In the genomic region with DNA sequence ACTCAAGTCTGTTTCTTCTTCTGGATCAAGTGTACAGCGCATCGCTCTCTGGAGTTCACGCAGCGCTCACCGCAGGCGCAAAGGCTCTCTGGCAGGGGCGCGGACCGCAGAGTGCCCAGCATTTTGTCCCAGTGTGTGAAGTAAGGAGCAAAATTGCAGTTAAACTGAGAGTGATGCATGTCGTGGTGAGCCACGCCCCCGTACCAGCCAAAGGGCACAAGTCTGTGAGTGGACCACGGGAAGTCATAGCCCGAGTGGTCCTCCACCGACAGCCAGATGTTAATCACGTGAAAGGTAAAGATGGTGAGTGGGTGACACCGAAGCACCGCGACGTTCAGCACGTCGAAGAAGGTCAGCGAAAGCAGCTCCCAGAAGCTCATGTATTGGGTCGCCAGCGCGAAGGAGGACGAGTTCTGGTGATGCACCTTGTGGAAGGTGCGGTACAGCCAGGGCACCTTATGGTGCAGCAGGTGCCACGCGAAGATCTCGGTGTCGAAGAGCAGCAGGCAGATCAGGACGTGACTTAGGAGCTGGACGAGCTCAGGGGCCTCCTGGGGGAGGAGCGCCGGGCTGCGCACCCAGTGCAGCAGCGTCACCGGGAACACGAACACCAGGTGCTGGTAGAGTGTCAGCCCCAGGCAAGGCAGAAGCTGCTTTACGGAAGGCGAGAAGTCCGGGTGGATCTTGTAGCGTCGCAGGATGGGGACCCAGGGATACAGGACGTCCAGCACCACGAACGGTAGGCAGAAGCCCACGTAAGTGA, we compare ENCODE assay signal across 8 mouse cellular contexts. TPM values are rescaled to one million over a fixed set of nuclear protein-coding genes. Genes with fewer than 3 reads are reported as not detected.
DNase-seq lines count a peak whose midpoint lies in the region; ATAC-seq lines count a peak whose summit lies in the region.

No protein-coding gene starts in this region.

- peak overlapping the region; percentile 51 for H3K4me3 ChIP-seq in heart, embryonic 11.5 days (ENCODE audit: low read depth, low read length)
- peak overlapping the region; percentile 59 for H3K4me3 ChIP-seq in midbrain, embryonic 15.5 days

- H3K27ac ChIP-seq in heart, embryonic 11.5 days (ENCODE audit: low read depth, low read length) = no peak overlapping the region
- no peak overlapping the region for H3K27ac ChIP-seq in midbrain, embryonic 15.5 days

- peak overlapping the region; percentile 39; the same call in 1 of the 2 replicates for H3K9ac ChIP-seq in heart, embryonic 11.5 days (ENCODE audit: low read depth, low read length)
- H3K9ac ChIP-seq in midbrain, embryonic 15.5 days = peak overlapping the region; percentile 47

- peaks cover 12% of the 10 kb centered on the region; the same call in 1 of the 2 replicates for H3K27me3 ChIP-seq in heart, embryonic 11.5 days (ENCODE audit: control insufficient read depth, insufficient read depth, low read length)
- peaks cover 29% of the 10 kb centered on the region for H3K27me3 ChIP-seq in midbrain, embryonic 15.5 days (replicated peaks)

- ATAC-seq in heart, embryonic 11.5 days (replicated peaks; ENCODE audit: insufficient number of reproducible peaks, low FRiP score, low TSS enrichment) = peak; percentile 31; the same call in 1 of the 2 replicates
- peak; percentile 89 for ATAC-seq in midbrain, embryonic 15.5 days (replicated peaks)

- DNase-seq in adrenal gland, adult 18-20 months (ENCODE audit: low spot score in 2 of 2) = peak; percentile 14 to 20
- DNase-seq in adrenal gland, postnatal 4 days (ENCODE audit: low spot score in 2 of 2) = no peak
- DNase-seq in urinary bladder, postnatal 25 days (ENCODE audit: low spot score) = peak; percentile 15
- DNase-seq in urinary bladder, postnatal 10 days (ENCODE audit: low spot score) = no peak
- DNase-seq in kidney, postnatal 4 days = peak; percentile 24 to 49
- DNase-seq in thymus, postnatal 14 days = peak; percentile 52

- H3K4me2 ChIP-seq in heart, embryonic 11.5 days = peak overlapping the region; percentile 92
- H3K4me2 ChIP-seq in midbrain, embryonic 15.5 days = peak overlapping the region; percentile 99

- H3K36me3 ChIP-seq in heart, embryonic 11.5 days (ENCODE audit: control insufficient read depth, insufficient read depth, low read length) = no peaks in the 10 kb centered on the region
- H3K36me3 ChIP-seq in midbrain, embryonic 15.5 days (replicated peaks) = no peaks in the 10 kb centered on the region

- no peaks in the 10 kb centered on the region for H3K9me3 ChIP-seq in heart, embryonic 11.5 days (replicated peaks; ENCODE audit: control insufficient read depth, low read length)
- H3K9me3 ChIP-seq in midbrain, embryonic 15.5 days = no peaks in the 10 kb centered on the region

- WGBS in heart, embryonic 11.5 days (ENCODE audit: insufficient replicate concordance) = 9% methylated on average over 49 of the region's 49 CpGs
- WGBS in midbrain, embryonic 15.5 days = 5% methylated on average over 49 of the region's 49 CpGs

- H3K4me1 ChIP-seq in heart, embryonic 11.5 days (ENCODE audit: control insufficient read depth, insufficient read depth, low read length) = no peaks in the 10 kb centered on the region
- H3K4me1 ChIP-seq in midbrain, embryonic 15.5 days = peaks cover 16% of the 10 kb centered on the region

RNA-seq across cellular contexts. Expression of gene Ch25h, which starts 0.6 kb away (rescaled TPM):
- 1 to 10 TPM in 1 of 2 experiments, under 1 TPM in 1; 0.60 to 1.7 TPM for total RNA-seq in adrenal gland, adult 18-20 months (2021)
- not detected for total RNA-seq in adrenal gland, postnatal 4 days (2021)
- 1.8 and 3.7 TPM in 2 replicates for polyA plus RNA-seq in heart, embryonic 11.5 days (2014; fragmentation: Nextera tagmentation; extraction: Ambion mirVana)
- 0.75 and 0.79 TPM in 2 replicates for polyA plus RNA-seq in midbrain, embryonic 15.5 days (2015; fragmentation: Nextera tagmentation; extraction: Ambion mirVana)

RNA-seq across cellular contexts. Expression of gene Lipa, which starts 52.9 kb away (rescaled TPM):
- 100 to 1,000 TPM; 101 to 207 TPM for total RNA-seq in adrenal gland, adult 18-20 months (2021)
- 100 to 1,000 TPM; 118 to 120 TPM for total RNA-seq in adrenal gland, postnatal 4 days (2021)
- polyA plus RNA-seq in heart, embryonic 11.5 days (2014; fragmentation: Nextera tagmentation; extraction: Ambion mirVana) = 36.2 and 41.2 TPM in 2 replicates
- 22.8 and 24.0 TPM in 2 replicates for polyA plus RNA-seq in midbrain, embryonic 15.5 days (2015; fragmentation: Nextera tagmentation; extraction: Ambion mirVana)

Comparison
In these comparisons a context has a peak if more than half of its experiments do, and no peak if none do; other contexts are left out.
1. DNase-seq: peak in adrenal gland, adult 18-20 months (2 of 2), urinary bladder, postnatal 25 days (single experiment), kidney, postnatal 4 days (2 of 2) and thymus, postnatal 14 days (single experiment); none in adrenal gland, postnatal 4 days (0 of 2) and urinary bladder, postnatal 10 days (single experiment).